Mouse (Mus musculus) myocyte (in vitro differentiated cells): Measurements from ENCODE around the gene She.

Experiments
- CEBPB ChIP-seq: IDR thresholded peaks from 2 replicates; pipeline ENCODE4 v1.6.1; 2011; ENCODE audit warnings: mild to moderate bottlenecking, moderate library complexity; ENCODE audit not compliant: poor library complexity, insufficient read depth, severe bottlenecking
- MYOG ChIP-seq, 3 experiments: IDR thresholded peaks; one replicate each; pipeline ENCODE4 v1.6.1; 2011; ENCODE audit warnings: control low read depth in 2 of 3, low read depth in 2 of 3, mild to moderate bottlenecking in 2 of 3; ENCODE audit not compliant: insufficient read length in 2 of 3, control insufficient read depth in 1 of 3, insufficient read depth in 1 of 3
- POLR2A ChIP-seq: IDR thresholded peaks from one replicate; pipeline ENCODE4 v1.6.1; 2011; ENCODE audit warnings: low read depth, mild to moderate bottlenecking, control low read depth, moderate library complexity; ENCODE audit not compliant: insufficient read length
- TCF3 ChIP-seq: IDR thresholded peaks from one replicate; pipeline ENCODE4 v1.6.1; 2011; ENCODE audit warnings: low read depth, control low read depth; ENCODE audit not compliant: insufficient read length

DNA sequence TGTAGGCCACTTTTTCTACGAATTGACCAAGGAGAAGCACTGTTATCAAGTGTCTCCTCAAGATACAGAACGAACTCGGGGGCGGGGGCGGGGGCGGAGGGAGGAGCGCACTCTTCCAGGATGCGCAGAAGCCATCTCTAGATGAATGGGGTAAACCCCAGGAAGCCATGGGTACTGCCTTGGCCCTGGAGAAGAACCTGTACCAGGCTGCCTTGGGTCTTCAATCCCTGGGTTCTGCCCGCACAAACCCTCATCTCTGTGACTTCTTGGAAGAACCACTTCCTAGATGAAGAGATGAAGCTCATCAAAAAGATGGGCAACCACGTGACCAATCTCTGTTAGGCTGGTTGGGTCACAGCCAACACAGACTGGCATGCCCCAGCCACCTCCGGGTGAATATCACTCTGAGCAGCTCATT, 10.1 kb upstream of the She start:
- TF ChIP-seq TCF3 (no peak), MYOG (IDR thresholded peaks at IDR 0.05; ENCODE audit: control insufficient read depth in 1 of 3, insufficient read depth in 1 of 3, insufficient read length in 2 of 3, low read depth in 2 of 3) (no peak), POLR2A (no peak), CEBPB (no peak)
